Mouse (Mus musculus) ovary, adult 2 months (tissue): ENCODE results near the gene Plppr5. TPM values are rescaled to one million over a fixed set of nuclear protein-coding genes. Genes with fewer than 3 reads are reported as not detected.

ENCODE experiments used
- polyA plus RNA-seq: library from polyadenylated mRNA; depleted of rRNA; stranded (reverse); fragments of >200 nt; gene quantifications from 2 replicates; pipeline ENCODE4 v1.2.3, GENCODE M21; 2012; rRNA removed

Gene Plppr5
- polyA plus RNA-seq = 0.28 and 0.41 TPM in 2 replicates

GRCm38 (mm10) chr3:117574529-117575252 lies at the start of gene Plppr5:
Gene Plppr5, plus strand, starts transcription at chr3:117574836.

Other genes starting within 250 kb of the Plppr5 start
- 1.3 and 1.4 TPM in 2 replicates for gene Plppr4, start 214.0 kb upstream of the Plppr5 start, polyA plus RNA-seq